Mouse (Mus musculus) frontal cortex, postnatal 36 days (tissue): ENCODE data around the gene Tbc1d30.

ENCODE experiments used
- DNase-seq, 2 experiments: peaks; one replicate each; pipeline ENCODE4 v3.0.0; 2022; ENCODE audit warnings: low spot score in 2 of 2

The Tbc1d30 gene

GRCm38 (mm10) chr10:121351066-121351581 lies at the start of gene Tbc1d30:
Gene Tbc1d30 (minus strand): TSS chr10:121351278.
- no peak for DNase-seq

- DNase-seq, result no peak
Observed at GRCm38 (mm10) chr10:121398599-121398998, 47.5 kb upstream of the Tbc1d30 start.

- no peak for DNase-seq
Observed at GRCm38 (mm10) chr10:121395542-121396176, 44.6 kb upstream of the Tbc1d30 start.

- no peak for DNase-seq
Observed at GRCm38 (mm10) chr10:121394789-121395325, 43.8 kb upstream of the Tbc1d30 start.

- no peak for DNase-seq
Observed at GRCm38 (mm10) chr10:121394270-121394669, 43.2 kb upstream of the Tbc1d30 start.

- DNase-seq, result no peak
Observed at GRCm38 (mm10) chr10:121391901-121392300, 40.8 kb upstream of the Tbc1d30 start.

GRCm38 (mm10) chr10:121390602-121391001 lies 39.5 kb upstream of the Tbc1d30 start:
- no peak for DNase-seq

- no peak for DNase-seq
Observed at GRCm38 (mm10) chr10:121386347-121386746, 35.3 kb upstream of the Tbc1d30 start.

- no peak for DNase-seq
Observed at GRCm38 (mm10) chr10:121385695-121386094, 34.6 kb upstream of the Tbc1d30 start.

- DNase-seq, result no peak
Observed at GRCm38 (mm10) chr10:121384710-121385109, 33.6 kb upstream of the Tbc1d30 start.

- peak in 1 of 2 experiments; percentile 42 for DNase-seq
Observed at GRCm38 (mm10) chr10:121381280-121381679, 30.2 kb upstream of the Tbc1d30 start.

GRCm38 (mm10) chr10:121379387-121379786 lies 28.3 kb upstream of the Tbc1d30 start:
- DNase-seq, result no peak

GRCm38 (mm10) chr10:121376530-121377271 lies 25.6 kb upstream of the Tbc1d30 start:
- DNase-seq, result no peak

- DNase-seq, result no peak
Observed at GRCm38 (mm10) chr10:121375649-121376493, 24.8 kb upstream of the Tbc1d30 start.

- DNase-seq, result no peak
Observed at GRCm38 (mm10) chr10:121374693-121375620, 23.9 kb upstream of the Tbc1d30 start.

GRCm38 (mm10) chr10:121374013-121374412 lies 22.9 kb upstream of the Tbc1d30 start:
- no peak for DNase-seq

GRCm38 (mm10) chr10:121370777-121371176 lies 19.7 kb upstream of the Tbc1d30 start:
- no peak for DNase-seq

- no peak for DNase-seq
Observed at GRCm38 (mm10) chr10:121368783-121369465, 17.8 kb upstream of the Tbc1d30 start.

- DNase-seq, result no peak
Observed at GRCm38 (mm10) chr10:121367780-121368179, 16.7 kb upstream of the Tbc1d30 start.

- no peak for DNase-seq
Observed at GRCm38 (mm10) chr10:121367271-121367670, 16.2 kb upstream of the Tbc1d30 start.
